Mouse (Mus musculus): Measurements from ENCODE around the gene Ldb1.

GRCm38 (mm10) chr19:46024959-46025358, 20.1 kb downstream of the Ldb1 start:
- TF ChIP-seq CTCF (IDR thresholded peaks at IDR 0.05; ENCODE audit: low read depth) (no peak), EP300 (IDR thresholded peaks at IDR 0.05; ENCODE audit: low read depth) (no peak)
